Mouse (Mus musculus): ENCODE data around the gene Entr1.

DNA sequence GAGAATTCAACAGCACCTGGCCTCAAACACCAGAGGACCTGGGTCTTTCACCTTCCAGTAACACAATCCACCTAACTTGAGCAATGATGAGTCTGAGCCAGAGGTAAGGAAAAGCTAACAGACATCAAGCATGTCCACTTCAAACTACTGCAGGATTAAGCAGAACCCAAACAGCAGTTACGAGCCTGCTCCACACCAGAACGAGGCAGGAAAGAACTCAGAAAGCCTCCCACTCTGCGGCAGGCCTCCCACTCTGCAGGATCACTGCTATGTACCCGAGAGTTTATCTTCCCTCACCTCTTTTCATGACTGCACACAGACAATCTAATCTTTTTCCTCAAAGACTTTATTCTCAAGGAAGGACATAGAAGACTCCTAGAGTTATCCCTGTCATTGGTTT is 48.1 kb upstream of the Entr1 start:
- TF ChIP-seq POLR2A (IDR thresholded peaks at IDR 0.05; ENCODE audit: borderline replicate concordance, extremely low read depth, low read depth, low read length) (no peak), CTCF (IDR thresholded peaks at IDR 0.05; ENCODE audit: insufficient read depth, low read length) (no peak)
